Mouse (Mus musculus) hindbrain, embryonic 16.5 days (tissue): ENCODE results near the gene Clmp. TPM values are rescaled to one million over a fixed set of nuclear protein-coding genes. Genes with fewer than 3 reads are reported as not detected.

ENCODE experiments used
- ATAC-seq: fragments of 200-750 bp; cut with Nextera tagmentation; 2 replicates; pipeline ENCODE4 v1.8.0; 2017; ENCODE audit warnings: moderate TSS enrichment, moderate library complexity
- H3K27ac ChIP-seq: fragments of 300-500 bp; sonication (generic); 2 replicates; pipeline ENCODE4 v1.5.1; 2014; ENCODE audit warnings: low read depth, mild to moderate bottlenecking, control low read depth, low read length, moderate library complexity
- H3K27me3 ChIP-seq: fragments of 300-500 bp; sonication (generic); replicated peaks from 2 replicates; pipeline ENCODE4 v1.6.1; 2014; ENCODE audit warnings: low read length; ENCODE audit not compliant: control insufficient read depth, insufficient read depth
- H3K36me3 ChIP-seq: fragments of 300-500 bp; sonication (generic); 2 replicates; pipeline ENCODE4 v1.6.1; 2014; ENCODE audit warnings: mild to moderate bottlenecking, low read length, moderate library complexity, mixed read lengths; ENCODE audit not compliant: control insufficient read depth, insufficient read depth
- H3K4me1 ChIP-seq: fragments of 300-500 bp; sonication (generic); 2 replicates; pipeline ENCODE4 v1.6.1; 2014; ENCODE audit warnings: low read depth, low read length; ENCODE audit not compliant: control insufficient read depth, insufficient read depth
- H3K4me2 ChIP-seq: fragments of 300-500 bp; sonication (generic); 2 replicates; pipeline ENCODE4 v1.6.1; 2014; ENCODE audit warnings: mild to moderate bottlenecking, low read length, control low read depth, moderate library complexity
- H3K4me3 ChIP-seq: fragments of 300-500 bp; sonication (generic); 2 replicates; pipeline ENCODE4 v1.5.1; 2014; ENCODE audit warnings: mild to moderate bottlenecking, low read length, control low read depth, moderate library complexity
- H3K9ac ChIP-seq: fragments of 300-500 bp; sonication (generic); 2 replicates; pipeline ENCODE4 v1.6.1; 2014; ENCODE audit warnings: low read depth, mild to moderate bottlenecking, control low read depth, low read length, moderate library complexity
- H3K9me3 ChIP-seq: fragments of 300-500 bp; sonication (generic); 2 replicates; pipeline ENCODE4 v1.6.1; 2014; ENCODE audit warnings: mild to moderate bottlenecking, low read length, moderate library complexity; ENCODE audit not compliant: control insufficient read depth
- WGBS: fragments of 180-500 bp; shearing (Covaris S2); extraction: QIAGEN DNeasy Blood & Tissue Kit; methylation state at CpG from one replicate; pipeline ENCODE4 v1.1.7; 2014; 5-methylcytosine and 5-hydroxymethylcytosine counted together
- polyA plus RNA-seq: library from polyadenylated mRNA; unstranded; fragments of >200 nt; fragmentation: Nextera tagmentation; extraction: Ambion mirVana; gene quantifications from 2 replicates; pipeline ENCODE4 v1.2.1, GENCODE M21; 2015

Clmp gene
- polyA plus RNA-seq, 1 experiment from 2014 or later: 49.1 TPM

DNA sequence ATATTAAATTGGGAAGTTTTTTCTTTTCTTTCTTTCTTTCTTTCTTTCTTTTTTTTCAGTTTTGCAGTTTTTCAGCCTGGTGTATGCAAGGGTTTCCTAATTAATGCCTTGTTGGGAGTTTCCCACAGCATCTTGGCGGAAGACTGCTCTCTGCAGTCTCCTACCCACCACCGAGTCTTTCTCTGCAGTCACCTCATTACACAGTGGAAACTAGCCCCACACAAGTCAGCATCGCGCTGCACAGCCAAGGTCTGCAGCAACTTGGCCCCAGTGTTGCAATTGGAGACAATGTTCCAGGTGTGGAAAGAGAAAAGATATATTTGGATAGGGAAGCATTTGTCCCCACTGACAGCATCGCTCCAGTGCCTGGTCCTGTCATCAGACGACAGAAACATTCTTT, 35.8 kb upstream of the Clmp start:
- 69% methylated on average over 6 of the region's 6 CpGs for WGBS
- no peak for ATAC-seq
- no peaks in the 10 kb centered on the region for H3K4me1 ChIP-seq
- H3K36me3 ChIP-seq: no peaks in the 10 kb centered on the region
- no peak overlapping the region for H3K4me2 ChIP-seq
- no peak overlapping the region for H3K27ac ChIP-seq
- no peak overlapping the region for H3K4me3 ChIP-seq
- no peaks in the 10 kb centered on the region for H3K27me3 ChIP-seq
- H3K9me3 ChIP-seq: no peaks in the 10 kb centered on the region
- H3K9ac ChIP-seq: no peak overlapping the region

DNA sequence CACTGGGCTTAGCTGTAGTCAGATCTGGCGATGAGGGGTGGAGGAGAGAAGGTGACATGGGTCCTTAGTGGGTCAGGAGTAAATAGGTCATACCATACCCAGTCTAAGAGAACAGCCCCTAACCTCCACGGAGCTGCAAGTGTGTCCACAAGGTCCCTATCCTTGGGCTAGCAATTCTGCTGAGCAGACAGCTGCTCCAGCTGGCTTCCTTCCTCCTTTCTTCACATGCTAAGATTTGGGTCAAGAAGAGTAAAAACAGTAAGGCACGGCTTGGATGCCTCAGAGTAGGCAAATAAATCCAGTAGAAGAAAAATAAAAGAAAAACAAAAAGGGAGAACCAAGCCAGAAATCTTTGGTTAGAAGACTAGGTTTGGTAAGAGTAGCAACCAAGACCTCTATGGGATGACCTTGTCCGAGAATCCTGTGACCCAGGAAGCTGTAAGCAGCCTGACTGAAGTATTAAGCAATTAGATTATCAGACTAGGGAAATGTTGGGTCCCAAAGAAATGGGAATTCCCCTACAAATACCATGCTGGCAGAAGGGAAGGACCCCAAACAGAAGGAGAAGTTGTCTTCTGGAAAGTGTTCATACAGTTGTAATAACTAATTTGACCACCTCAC, 34.4 kb upstream of the Clmp start:
- H3K9me3 ChIP-seq: no peaks in the 10 kb centered on the region
- H3K27me3 ChIP-seq: no peaks in the 10 kb centered on the region
- H3K36me3 ChIP-seq: no peaks in the 10 kb centered on the region
- ATAC-seq: no peak
- WGBS: 88% methylated on average over 4 of the region's 4 CpGs
- no peak overlapping the region for H3K4me2 ChIP-seq
- no peak overlapping the region for H3K27ac ChIP-seq
- H3K4me3 ChIP-seq: no peak overlapping the region
- no peak overlapping the region for H3K9ac ChIP-seq
- no peaks in the 10 kb centered on the region for H3K4me1 ChIP-seq

DNA sequence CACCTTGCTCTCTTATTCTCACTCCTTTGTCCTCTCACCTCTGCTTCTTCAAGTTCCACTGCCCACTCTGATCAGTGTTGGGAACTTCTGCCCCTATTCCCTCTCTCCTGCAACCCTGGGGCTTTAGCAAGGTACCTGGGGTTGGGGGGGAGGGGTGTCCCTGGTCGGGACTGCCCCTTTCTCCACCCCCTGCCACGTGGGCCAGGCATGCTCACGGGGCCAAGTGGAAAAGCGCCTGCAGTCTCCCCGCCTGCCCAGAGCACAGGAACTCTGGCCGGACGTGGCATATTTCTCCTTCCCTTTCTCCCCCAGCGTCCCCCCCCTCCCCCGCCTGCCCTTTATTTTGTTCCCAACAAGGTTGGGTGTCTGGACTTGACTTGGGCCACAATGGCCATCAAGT, 33.0 kb upstream of the Clmp start:
- Histone ChIP-seq H3K9ac (no peak overlapping the region), H3K27me3 (no peaks in the 10 kb centered on the region), H3K4me2 (no peak overlapping the region), H3K4me3 (no peak overlapping the region), H3K36me3 (no peaks in the 10 kb centered on the region), H3K4me1 (no peaks in the 10 kb centered on the region), H3K27ac (no peak overlapping the region), H3K9me3 (no peaks in the 10 kb centered on the region)
- WGBS: 46% methylated on average over 9 of the region's 9 CpGs
- ATAC-seq: no peak

DNA sequence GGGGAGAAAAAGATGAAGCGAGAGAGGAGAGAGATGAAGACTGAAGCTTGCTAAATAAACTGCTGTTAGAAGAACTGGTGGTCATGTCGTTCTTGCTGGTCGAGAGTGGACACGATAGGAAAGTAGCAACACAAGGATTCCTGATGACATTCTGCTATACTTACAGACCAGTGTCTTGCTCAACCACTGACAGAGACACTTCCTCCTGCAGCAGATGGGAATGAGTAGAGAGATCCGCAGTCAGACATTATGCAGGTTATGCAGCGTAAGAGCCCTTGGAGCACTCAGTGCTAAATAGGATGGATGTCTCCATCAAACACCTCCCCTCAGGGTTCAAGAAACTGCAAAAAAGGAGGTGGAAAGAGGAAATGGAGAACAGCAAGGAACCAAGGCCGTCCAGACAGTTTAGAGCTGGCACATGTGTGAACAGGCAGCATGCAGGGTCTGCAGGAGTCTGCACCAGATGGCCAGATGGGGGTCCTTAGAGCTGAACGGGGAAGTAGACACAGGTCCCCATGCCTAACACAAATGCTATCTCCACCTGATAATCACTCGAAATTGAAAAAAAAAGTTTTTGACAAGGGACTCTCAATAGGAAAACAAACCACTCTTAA, 19.5 kb upstream of the Clmp start:
- Histone ChIP-seq H3K27ac (no peak overlapping the region), H3K4me2 (no peak overlapping the region), H3K9me3 (peaks cover 2% of the 10 kb centered on the region), H3K27me3 (no peaks in the 10 kb centered on the region), H3K9ac (no peak overlapping the region), H3K4me1 (peaks cover under 1% of the 10 kb centered on the region; the same call in 1 of the 2 replicates), H3K4me3 (no peak overlapping the region), H3K36me3 (no peaks in the 10 kb centered on the region)
- peak; percentile 64; the same call in 1 of the 2 replicates for ATAC-seq
- 74% methylated on average over 9 of the region's 9 CpGs for WGBS

DNA sequence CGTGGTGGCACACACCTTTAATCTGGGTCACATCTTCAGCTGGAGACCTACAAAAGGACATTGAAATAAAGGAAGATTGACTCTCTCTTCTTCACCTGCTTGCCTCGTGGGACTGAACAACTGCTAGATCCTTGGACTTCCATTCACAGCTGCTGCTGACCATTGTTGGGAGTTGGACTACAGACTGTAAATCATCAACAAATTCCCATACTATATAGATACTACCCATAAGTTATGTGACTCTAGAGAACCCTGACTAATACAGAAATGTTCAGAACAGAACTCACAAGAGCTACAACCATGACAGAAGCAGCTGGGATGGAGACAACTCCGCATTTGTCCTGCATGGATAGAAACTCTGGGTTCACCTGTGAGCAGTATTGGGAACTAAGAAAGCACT, 15.4 kb upstream of the Clmp start, which contains the start of gene Gm21915:
Gene Gm21915, plus strand, starts transcription at position 301 of the 400 bp plus-strand sequence.
- no peak for ATAC-seq
- Histone ChIP-seq H3K9me3 (no peaks in the 10 kb centered on the region), H3K4me2 (no peak within 1 kb of the TSS), H3K4me1 (peaks cover 8% of the 10 kb centered on the region), H3K27ac (0 out of 2 replicates have a peak within 1 kb of the TSS, but pooled peaks have one; percentile 29), H3K27me3 (no peaks in the 10 kb centered on the region), H3K36me3 (no peaks in the 10 kb centered on the region), H3K9ac (no peak within 1 kb of the TSS), H3K4me3 (no peak within 1 kb of the TSS)
- WGBS: 87% methylated on average over 3 of the region's 3 CpGs

DNA sequence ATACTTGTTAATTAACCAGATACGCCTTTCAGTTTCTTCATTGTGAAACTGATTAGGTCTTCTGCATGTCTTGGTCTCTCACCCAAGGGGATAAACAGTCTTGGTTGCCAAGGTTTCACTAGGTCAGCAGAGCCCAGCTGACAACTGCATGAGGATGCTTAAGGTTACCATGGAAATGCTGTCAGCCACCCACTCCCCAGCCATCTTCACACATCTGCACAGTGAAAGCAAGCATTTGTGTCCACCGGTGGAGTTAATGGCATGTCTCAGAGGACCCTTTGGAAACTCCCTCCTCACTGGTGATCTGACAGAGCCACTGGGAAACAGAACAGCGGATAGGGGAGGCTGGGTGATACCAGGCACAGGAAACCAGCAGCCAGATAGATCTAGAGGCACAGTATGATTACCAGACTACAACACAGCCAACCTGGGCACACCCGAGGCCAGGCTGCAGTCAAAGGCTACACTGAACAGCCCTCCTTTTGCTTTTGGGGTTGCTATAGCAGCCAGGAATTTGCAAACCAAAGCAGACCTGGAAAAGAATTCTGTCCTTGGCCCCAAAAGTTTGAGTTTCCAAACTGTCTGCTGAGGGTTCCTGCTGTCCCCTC, 14.3 kb upstream of the Clmp start:
- Histone ChIP-seq H3K4me2 (no peak overlapping the region), H3K36me3 (no peaks in the 10 kb centered on the region), H3K9me3 (no peaks in the 10 kb centered on the region), H3K27me3 (no peaks in the 10 kb centered on the region), H3K4me1 (peaks cover 13% of the 10 kb centered on the region), H3K9ac (no peak overlapping the region), H3K27ac (0 out of 2 replicates have a peak overlapping the region, but pooled peaks have one; percentile 29), H3K4me3 (no peak overlapping the region)
- WGBS: 26% methylated on average over 4 of the region's 4 CpGs
- peak; percentile 30; the same call in 1 of the 2 replicates for ATAC-seq

DNA sequence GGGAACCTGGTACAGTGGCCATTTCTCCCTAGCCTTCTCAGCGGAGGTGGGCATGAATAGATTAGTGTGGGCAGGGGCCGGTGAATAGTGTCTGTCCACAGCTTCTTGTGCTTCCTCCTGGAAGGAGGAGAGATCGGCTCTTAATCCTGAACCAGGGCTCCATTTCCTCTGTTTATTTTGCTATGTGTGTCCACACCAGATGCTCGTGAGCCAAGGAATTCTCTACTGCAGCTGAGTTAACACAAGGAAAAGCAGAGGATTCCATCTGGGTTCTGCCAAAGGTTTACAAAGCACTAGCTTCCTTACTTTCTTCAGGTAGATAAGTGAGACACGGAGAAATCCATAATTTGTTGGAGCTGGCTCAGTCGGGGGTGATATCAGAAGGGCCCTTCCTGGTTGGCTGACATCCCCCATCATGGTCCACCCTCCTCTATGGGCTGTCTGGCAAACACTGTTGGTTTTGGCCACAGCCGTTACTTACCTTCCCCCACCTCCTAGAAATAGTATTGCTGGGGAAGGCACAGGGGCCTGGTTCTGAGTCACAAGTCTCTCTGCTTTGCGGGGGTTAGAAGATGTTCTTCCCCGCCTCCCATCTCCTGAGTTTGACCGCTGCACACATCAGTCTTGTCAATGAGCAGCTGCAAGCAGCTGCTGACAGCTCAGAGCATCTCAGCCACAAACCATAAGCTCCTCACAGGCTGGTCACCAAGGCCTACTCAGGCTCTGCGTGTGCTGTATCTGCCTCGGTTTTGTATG, 10.4 kb upstream of the Clmp start:
- no peak overlapping the region for H3K9ac ChIP-seq
- H3K36me3 ChIP-seq: no peaks in the 10 kb centered on the region
- H3K4me2 ChIP-seq: no peak overlapping the region
- H3K4me3 ChIP-seq: no peak overlapping the region
- 80% methylated on average over 12 of the region's 12 CpGs for WGBS
- ATAC-seq: no peak
- no peaks in the 10 kb centered on the region for H3K27me3 ChIP-seq
- H3K4me1 ChIP-seq: peaks cover 13% of the 10 kb centered on the region
- H3K27ac ChIP-seq: no peak overlapping the region
- H3K9me3 ChIP-seq: no peaks in the 10 kb centered on the region

DNA sequence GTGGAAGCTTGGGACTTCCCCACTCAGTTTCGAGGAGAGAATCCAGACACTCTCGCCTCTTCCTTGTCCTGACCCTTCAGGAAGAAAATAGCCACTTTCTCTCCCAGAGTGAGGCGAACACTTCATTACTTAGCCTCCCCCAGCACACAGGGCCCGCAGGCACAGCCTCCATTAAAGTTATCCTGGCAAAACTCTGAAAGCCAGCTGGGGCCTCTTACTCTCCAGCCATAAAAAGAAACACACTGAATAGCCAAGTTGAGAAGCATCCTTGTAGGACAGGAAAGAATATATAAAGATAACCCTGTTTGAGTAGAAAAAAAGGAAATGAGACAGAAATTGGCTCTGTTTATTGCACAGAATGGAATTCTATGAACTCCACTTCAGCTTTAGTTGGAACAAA, 7.1 kb upstream of the Clmp start:
- WGBS: 75% methylated on average over 4 of the region's 4 CpGs
- H3K27me3 ChIP-seq: no peaks in the 10 kb centered on the region
- peaks cover 6% of the 10 kb centered on the region for H3K4me1 ChIP-seq
- H3K9ac ChIP-seq: no peak overlapping the region
- no peaks in the 10 kb centered on the region for H3K36me3 ChIP-seq
- no peak overlapping the region for H3K27ac ChIP-seq
- no peak for ATAC-seq
- H3K4me2 ChIP-seq: no peak overlapping the region
- no peak overlapping the region for H3K4me3 ChIP-seq
- H3K9me3 ChIP-seq: no peaks in the 10 kb centered on the region

DNA sequence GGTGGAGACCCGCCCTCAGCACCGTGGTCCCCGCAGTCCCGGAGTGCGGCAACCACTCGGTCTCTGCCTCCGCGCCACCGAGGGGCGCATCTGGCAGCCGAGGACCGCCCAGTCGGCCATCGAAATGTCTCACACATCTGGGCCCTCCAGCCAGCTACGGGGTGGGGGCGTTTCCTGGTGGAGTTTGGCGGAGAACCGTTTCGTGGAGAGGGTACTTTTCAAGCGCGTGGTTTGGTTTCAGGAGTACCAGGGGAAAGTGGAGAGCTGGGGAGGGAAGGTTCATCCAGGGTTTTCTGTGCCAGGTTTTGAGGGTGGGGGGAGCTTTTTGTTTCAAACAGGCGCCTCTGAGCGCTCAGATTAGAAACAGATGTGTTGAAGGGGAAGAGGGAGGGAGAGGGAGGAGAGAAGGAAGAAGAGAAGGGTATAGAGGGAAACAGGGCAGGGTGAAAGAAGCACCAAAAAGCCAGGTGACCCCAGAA, 698 bp downstream of the Clmp start:
- Histone ChIP-seq H3K27me3 (no peaks in the 10 kb centered on the region), H3K9ac (peak overlapping the region; percentile 98), H3K9me3 (no peaks in the 10 kb centered on the region), H3K4me3 (peak overlapping the region; percentile 83), H3K4me1 (peaks cover 12% of the 10 kb centered on the region), H3K36me3 (no peaks in the 10 kb centered on the region), H3K4me2 (peak overlapping the region; percentile 78), H3K27ac (peak overlapping the region; percentile 95)
- WGBS: under 1% methylated on average over 23 of the region's 23 CpGs
- ATAC-seq: peak; percentile 75
